Mouse (Mus musculus) lung, adult 2 months (tissue): Measurements from ENCODE around the gene Gm44579.

Experiments
- CTCF ChIP-seq: fragments of 200-500 bp; IDR thresholded peaks from 2 replicates; pipeline ENCODE4 v1.5.1; 2011; ENCODE audit warnings: mild to moderate bottlenecking, low read length, control low read depth; ENCODE audit not compliant: insufficient read depth
- POLR2A ChIP-seq: fragments of 200-500 bp; IDR thresholded peaks from 2 replicates; pipeline ENCODE4 v1.6.1; 2011; ENCODE audit warnings: low read depth, mild to moderate bottlenecking, control low read depth, low read length, borderline replicate concordance; ENCODE audit errors: extremely low read depth

- TF ChIP-seq POLR2A: no peak
- no peak for TF ChIP-seq CTCF
These were observed 66.6 kb downstream of the Gm44579 start for GRCm38 (mm10) chr15:98154146-98154545.
